Mouse (Mus musculus): ENCODE results near the gene Sptbn4.

Gene Sptbn4

GRCm38 (mm10) chr7:27325697-27326096 is 121.8 kb downstream of the Sptbn4 start:
- no peak for DNase-seq (ENCODE audit: low read depth)

GRCm38 (mm10) chr7:27324928-27325327 is 122.6 kb downstream of the Sptbn4 start:
- DNase-seq (ENCODE audit: low read depth): no peak

- DNase-seq (ENCODE audit: low read depth): no peak
Observed at GRCm38 (mm10) chr7:27324161-27324560, 123.3 kb downstream of the Sptbn4 start.

GRCm38 (mm10) chr7:27323001-27323400 is 124.5 kb downstream of the Sptbn4 start:
- DNase-seq (ENCODE audit: low read depth): no peak

- DNase-seq (ENCODE audit: low read depth): no peak
Observed at GRCm38 (mm10) chr7:27322291-27322690, 125.2 kb downstream of the Sptbn4 start.

- no peak for DNase-seq (ENCODE audit: low read depth)
Observed at GRCm38 (mm10) chr7:27319411-27319810, 128.1 kb downstream of the Sptbn4 start.

GRCm38 (mm10) chr7:27315958-27316357 is 131.5 kb downstream of the Sptbn4 start:
- no peak for DNase-seq (ENCODE audit: low read depth)

GRCm38 (mm10) chr7:27314393-27314792 is 133.1 kb downstream of the Sptbn4 start:
- no peak for DNase-seq (ENCODE audit: low read depth)

GRCm38 (mm10) chr7:27311651-27312284 is 135.7 kb downstream of the Sptbn4 start:
- DNase-seq (ENCODE audit: low read depth): no peak

GRCm38 (mm10) chr7:27310996-27311535 is 136.4 kb downstream of the Sptbn4 start:
- no peak for DNase-seq (ENCODE audit: low read depth)

GRCm38 (mm10) chr7:27310306-27310705 is 137.2 kb downstream of the Sptbn4 start:
- DNase-seq (ENCODE audit: low read depth): no peak

- DNase-seq (ENCODE audit: low read depth): no peak
Observed at GRCm38 (mm10) chr7:27309832-27310231, 137.7 kb downstream of the Sptbn4 start.

GRCm38 (mm10) chr7:27308821-27309549 is 138.5 kb downstream of the Sptbn4 start:
- DNase-seq (ENCODE audit: low read depth): no peak

GRCm38 (mm10) chr7:27307551-27307950 is 139.9 kb downstream of the Sptbn4 start:
- DNase-seq (ENCODE audit: low read depth): no peak

Data from fibroblast of lung, adult 2 months (primary cell).